Mouse (Mus musculus) limb, embryonic 11.5 days (tissue): ENCODE results near the gene Hprt. TPM values are rescaled to one million over a fixed set of nuclear protein-coding genes. Genes with fewer than 3 reads are reported as not detected.

ENCODE experiments used
- ATAC-seq: fragments of 200-750 bp; cut with Nextera tagmentation; 2 replicates; pipeline ENCODE4 v1.8.0; 2017; ENCODE audit warnings: low read depth; ENCODE audit not compliant: insufficient number of reproducible peaks, low FRiP score, low TSS enrichment
- DNase-seq: peaks from one replicate; pipeline ENCODE4 v3.0.0-alpha.2; 2015; ENCODE audit warnings: low spot score
- H3K27ac ChIP-seq: fragments of 300-500 bp; sonication (generic); replicated peaks from 2 replicates; pipeline ENCODE4 v1.5.1; 2014; ENCODE audit warnings: low read depth, mild to moderate bottlenecking, low read length
- H3K27me3 ChIP-seq: fragments of 300-500 bp; sonication (generic); 2 replicates; pipeline ENCODE4 v1.6.1; 2014; ENCODE audit warnings: mild to moderate bottlenecking, low read length, mixed read lengths; ENCODE audit not compliant: control insufficient read depth, insufficient read depth
- H3K36me3 ChIP-seq: fragments of 300-500 bp; sonication (generic); 2 replicates; pipeline ENCODE4 v1.6.1; 2014; ENCODE audit warnings: mild to moderate bottlenecking, low read length, moderate library complexity, mixed read lengths; ENCODE audit not compliant: control insufficient read depth, insufficient read depth
- H3K4me1 ChIP-seq: fragments of 300-500 bp; sonication (generic); 2 replicates; pipeline ENCODE4 v1.6.1; 2014; ENCODE audit warnings: low read length, mixed read lengths; ENCODE audit not compliant: control insufficient read depth, insufficient read depth
- H3K4me2 ChIP-seq: fragments of 300-500 bp; sonication (generic); 2 replicates; pipeline ENCODE4 v1.6.1; 2014; ENCODE audit warnings: low read depth, mild to moderate bottlenecking, moderate library complexity; ENCODE audit not compliant: severe bottlenecking
- H3K4me3 ChIP-seq: fragments of 300-500 bp; sonication (generic); 2 replicates; pipeline ENCODE4 v1.5.1; 2014; ENCODE audit warnings: low read depth, low read length
- H3K9ac ChIP-seq: fragments of 300-500 bp; sonication (generic); 2 replicates; pipeline ENCODE4 v1.6.1; 2014; ENCODE audit warnings: mild to moderate bottlenecking, low read length
- H3K9me3 ChIP-seq: fragments of 300-500 bp; sonication (generic); 2 replicates; pipeline ENCODE4 v1.6.1; 2016; ENCODE audit warnings: low read length; ENCODE audit not compliant: control insufficient read depth
- whole genome bisulfite sequencing: fragments of 180-500 bp; shearing (Covaris S2); extraction: QIAGEN DNeasy Blood & Tissue Kit; methylation state at CpG from one replicate; pipeline ENCODE4 v1.1.7; 2014; 5-methylcytosine and 5-hydroxymethylcytosine counted together
- polyA plus RNA-seq: library from polyadenylated mRNA; unstranded; fragments of >200 nt; fragmentation: Nextera tagmentation; extraction: Ambion mirVana; gene quantifications from 2 replicates; pipeline ENCODE4 v1.2.1, GENCODE M21; 2014

Gene Hprt
- polyA plus RNA-seq, 1 experiment from 2014 or later: 87.1 TPM

- no peaks in the 10 kb centered on the region for H3K4me1 ChIP-seq
- 61% methylated on average over 11 of the region's 11 CpGs for WGBS
- H3K9me3 ChIP-seq: no peaks in the 10 kb centered on the region
- no peak overlapping the region for H3K4me2 ChIP-seq
- no peaks in the 10 kb centered on the region for H3K36me3 ChIP-seq
- DNase-seq (no peak), ATAC-seq (no peak)
- no peak overlapping the region for H3K27ac ChIP-seq
- H3K9ac ChIP-seq: no peak overlapping the region
- no peaks in the 10 kb centered on the region for H3K27me3 ChIP-seq
- H3K4me3 ChIP-seq: no peak overlapping the region
Measured at GRCm38 (mm10) chrX:53025471-53026223, 37.7 kb downstream of the Hprt start.

- no peak overlapping the region for H3K27ac ChIP-seq
- H3K36me3 ChIP-seq: no peaks in the 10 kb centered on the region
- H3K4me1 ChIP-seq: no peaks in the 10 kb centered on the region
- ATAC-seq (no peak), DNase-seq (no peak)
- H3K4me2 ChIP-seq: no peak overlapping the region
- H3K9me3 ChIP-seq: no peaks in the 10 kb centered on the region
- no peaks in the 10 kb centered on the region for H3K27me3 ChIP-seq
- no peak overlapping the region for H3K9ac ChIP-seq
- H3K4me3 ChIP-seq: no peak overlapping the region
- 65% methylated on average over 5 of the region's 5 CpGs for WGBS
Measured at GRCm38 (mm10) chrX:53029559-53029958, 41.6 kb downstream of the Hprt start.

- Histone ChIP-seq H3K4me1 (no peaks in the 10 kb centered on the region), H3K9ac (no peak overlapping the region), H3K4me3 (no peak overlapping the region), H3K27me3 (no peaks in the 10 kb centered on the region), H3K36me3 (no peaks in the 10 kb centered on the region), H3K4me2 (no peak overlapping the region), H3K9me3 (no peaks in the 10 kb centered on the region), H3K27ac (no peak overlapping the region)
- 91% methylated on average over 4 of the region's 4 CpGs for WGBS
- DNase-seq: no peak
- ATAC-seq: no peak
Measured at GRCm38 (mm10) chrX:53038194-53038593, 50.3 kb downstream of the Hprt start.

GRCm38 (mm10) chrX:53039651-53040050 is 51.7 kb downstream of the Hprt start:
- Histone ChIP-seq H3K27me3 (no peaks in the 10 kb centered on the region), H3K9me3 (no peaks in the 10 kb centered on the region), H3K4me2 (no peak overlapping the region), H3K4me1 (no peaks in the 10 kb centered on the region), H3K36me3 (no peaks in the 10 kb centered on the region), H3K4me3 (no peak overlapping the region), H3K27ac (peak overlapping the region; percentile 51; the same call in 1 of the 2 replicates), H3K9ac (no peak overlapping the region)
- DNase-seq: no peak
- WGBS: 35% methylated on average over 5 of the region's 5 CpGs
- no peak for ATAC-seq

- WGBS: 84% methylated on average over 6 of the region's 6 CpGs
- Histone ChIP-seq H3K27ac (no peak overlapping the region; the same call in 1 of the 2 replicates), H3K36me3 (no peaks in the 10 kb centered on the region), H3K4me2 (no peak overlapping the region), H3K9me3 (no peaks in the 10 kb centered on the region), H3K4me3 (no peak overlapping the region), H3K27me3 (no peaks in the 10 kb centered on the region), H3K4me1 (peaks cover 1% of the 10 kb centered on the region; the same call in 1 of the 2 replicates), H3K9ac (no peak overlapping the region)
- ATAC-seq (no peak), DNase-seq (no peak)
Measured at GRCm38 (mm10) chrX:53040138-53040537, 52.2 kb downstream of the Hprt start.

GRCm38 (mm10) chrX:53041006-53041405 is 53.1 kb downstream of the Hprt start:
- H3K4me2 ChIP-seq: no peak overlapping the region
- H3K9ac ChIP-seq: no peak overlapping the region
- H3K27ac ChIP-seq: no peak overlapping the region
- 86% methylated on average over 6 of the region's 6 CpGs for WGBS
- H3K9me3 ChIP-seq: no peaks in the 10 kb centered on the region
- peaks cover 3% of the 10 kb centered on the region; the same call in 1 of the 2 replicates for H3K4me1 ChIP-seq
- no peaks in the 10 kb centered on the region for H3K36me3 ChIP-seq
- DNase-seq (no peak), ATAC-seq (no peak)
- H3K27me3 ChIP-seq: no peaks in the 10 kb centered on the region
- H3K4me3 ChIP-seq: no peak overlapping the region

- H3K4me1 ChIP-seq: peaks cover 3% of the 10 kb centered on the region; the same call in 1 of the 2 replicates
- no peaks in the 10 kb centered on the region for H3K36me3 ChIP-seq
- no peaks in the 10 kb centered on the region for H3K27me3 ChIP-seq
- ATAC-seq (no peak), DNase-seq (no peak)
- no peak overlapping the region for H3K4me2 ChIP-seq
- H3K27ac ChIP-seq: no peak overlapping the region
- no peak overlapping the region for H3K9ac ChIP-seq
- no peak overlapping the region for H3K4me3 ChIP-seq
- no peaks in the 10 kb centered on the region for H3K9me3 ChIP-seq
- 34% methylated on average over 10 of the region's 10 CpGs for WGBS
Measured at GRCm38 (mm10) chrX:53045187-53045903, 57.4 kb downstream of the Hprt start.

GRCm38 (mm10) chrX:53046033-53046432 is 58.1 kb downstream of the Hprt start:
- DNase-seq (no peak), ATAC-seq (no peak)
- Histone ChIP-seq H3K9me3 (no peaks in the 10 kb centered on the region), H3K36me3 (no peaks in the 10 kb centered on the region), H3K4me3 (no peak overlapping the region), H3K4me1 (peaks cover 3% of the 10 kb centered on the region; the same call in 1 of the 2 replicates), H3K9ac (no peak overlapping the region), H3K27me3 (no peaks in the 10 kb centered on the region), H3K27ac (no peak overlapping the region), H3K4me2 (no peak overlapping the region)
- WGBS: 77% methylated on average over 4 of the region's 4 CpGs
